Mouse (Mus musculus): ENCODE results near the gene Atp6v1g2.

Atp6v1g2 gene

GRCm38 (mm10) chr17:35233114-35233980 is at the start of gene Atp6v1g2:
Gene Atp6v1g2 (plus strand): TSS chr17:35233660.
- no peak for DNase-seq (ENCODE audit: low spot score in 2 of 2)

- peak in 1 of 2 experiments; percentile 73 for DNase-seq (ENCODE audit: low spot score in 2 of 2)
Measured at GRCm38 (mm10) chr17:35185639-35186611, 47.5 kb upstream of the Atp6v1g2 start.

- no peak for DNase-seq (ENCODE audit: low spot score in 2 of 2)
Measured at GRCm38 (mm10) chr17:35186681-35187080, 46.8 kb upstream of the Atp6v1g2 start.

GRCm38 (mm10) chr17:35187345-35187744 is 46.1 kb upstream of the Atp6v1g2 start:
- DNase-seq (ENCODE audit: low spot score in 2 of 2): no peak

GRCm38 (mm10) chr17:35187959-35188610 is 45.4 kb upstream of the Atp6v1g2 start, which contains the start of gene Lst1:
Gene Lst1 (minus strand): TSS chr17:35188439.
- no peak for DNase-seq (ENCODE audit: low spot score in 2 of 2)

- no peak for DNase-seq (ENCODE audit: low spot score in 2 of 2)
Measured at GRCm38 (mm10) chr17:35189186-35189585, 44.3 kb upstream of the Atp6v1g2 start.

GRCm38 (mm10) chr17:35190096-35190495 is 43.4 kb upstream of the Atp6v1g2 start:
- DNase-seq (ENCODE audit: low spot score in 2 of 2): no peak

GRCm38 (mm10) chr17:35191723-35192122 is 41.7 kb upstream of the Atp6v1g2 start:
- no peak for DNase-seq (ENCODE audit: low spot score in 2 of 2)

GRCm38 (mm10) chr17:35192924-35193323 is 40.5 kb upstream of the Atp6v1g2 start:
- no peak for DNase-seq (ENCODE audit: low spot score in 2 of 2)

- DNase-seq (ENCODE audit: low spot score in 2 of 2): no peak
Measured at GRCm38 (mm10) chr17:35193881-35194843, 39.3 kb upstream of the Atp6v1g2 start, which contains the start of gene Ltb. Gene Ltb (plus strand): TSS chr17:35194439.

- no peak for DNase-seq (ENCODE audit: low spot score in 2 of 2)
Measured at GRCm38 (mm10) chr17:35194844-35195630, 38.4 kb upstream of the Atp6v1g2 start.

GRCm38 (mm10) chr17:35195631-35196320 is 37.7 kb upstream of the Atp6v1g2 start:
- peak; percentile 69 to 76 for DNase-seq (ENCODE audit: low spot score in 2 of 2)

- no peak for DNase-seq (ENCODE audit: low spot score in 2 of 2)
Measured at GRCm38 (mm10) chr17:35196321-35196641, 37.2 kb upstream of the Atp6v1g2 start.

- no peak for DNase-seq (ENCODE audit: low spot score in 2 of 2)
Measured at GRCm38 (mm10) chr17:35197126-35197525, 36.3 kb upstream of the Atp6v1g2 start.

- DNase-seq (ENCODE audit: low spot score in 2 of 2): no peak
Measured at GRCm38 (mm10) chr17:35198029-35198428, 35.4 kb upstream of the Atp6v1g2 start.

GRCm38 (mm10) chr17:35198946-35199345 is 34.5 kb upstream of the Atp6v1g2 start:
- no peak for DNase-seq (ENCODE audit: low spot score in 2 of 2)

GRCm38 (mm10) chr17:35200398-35200797 is 33.1 kb upstream of the Atp6v1g2 start:
- peak in 1 of 2 experiments; percentile 57 for DNase-seq (ENCODE audit: low spot score in 2 of 2)

GRCm38 (mm10) chr17:35201128-35201527 is 32.3 kb upstream of the Atp6v1g2 start:
- DNase-seq (ENCODE audit: low spot score in 2 of 2): no peak

- peak; percentile 77 to 83 for DNase-seq (ENCODE audit: low spot score in 2 of 2)
Measured at GRCm38 (mm10) chr17:35201787-35202186, 31.7 kb upstream of the Atp6v1g2 start, which contains the start of gene Tnf. Gene Tnf (minus strand): TSS chr17:35202007.

Data from heart, adult 9 months (tissue).